Mouse (Mus musculus) common myeloid progenitor, adult 5-6 weeks (primary cell): ENCODE results near the gene Klhdc3. TPM values are rescaled to one million over a fixed set of nuclear protein-coding genes. Genes with fewer than 3 reads are reported as not detected.

Experiments
- ATAC-seq: replicated peaks from 2 replicates; pipeline ENCODE4 v1.8.0; 2016; ENCODE audit warnings: low read depth, mild to moderate bottlenecking, moderate TSS enrichment, inconsistent platforms; ENCODE audit not compliant: poor library complexity, severe bottlenecking
- total RNA-seq: library from RNA; stranded (forward); fragments of 200-1000, 187-1606 nt; gene quantifications from 2 replicates; pipeline ENCODE4 v1.2.3, GENCODE M21; 2017

Gene Klhdc3
- total RNA-seq, 1 experiment from 2014 or later = 37.0 TPM

DNA sequence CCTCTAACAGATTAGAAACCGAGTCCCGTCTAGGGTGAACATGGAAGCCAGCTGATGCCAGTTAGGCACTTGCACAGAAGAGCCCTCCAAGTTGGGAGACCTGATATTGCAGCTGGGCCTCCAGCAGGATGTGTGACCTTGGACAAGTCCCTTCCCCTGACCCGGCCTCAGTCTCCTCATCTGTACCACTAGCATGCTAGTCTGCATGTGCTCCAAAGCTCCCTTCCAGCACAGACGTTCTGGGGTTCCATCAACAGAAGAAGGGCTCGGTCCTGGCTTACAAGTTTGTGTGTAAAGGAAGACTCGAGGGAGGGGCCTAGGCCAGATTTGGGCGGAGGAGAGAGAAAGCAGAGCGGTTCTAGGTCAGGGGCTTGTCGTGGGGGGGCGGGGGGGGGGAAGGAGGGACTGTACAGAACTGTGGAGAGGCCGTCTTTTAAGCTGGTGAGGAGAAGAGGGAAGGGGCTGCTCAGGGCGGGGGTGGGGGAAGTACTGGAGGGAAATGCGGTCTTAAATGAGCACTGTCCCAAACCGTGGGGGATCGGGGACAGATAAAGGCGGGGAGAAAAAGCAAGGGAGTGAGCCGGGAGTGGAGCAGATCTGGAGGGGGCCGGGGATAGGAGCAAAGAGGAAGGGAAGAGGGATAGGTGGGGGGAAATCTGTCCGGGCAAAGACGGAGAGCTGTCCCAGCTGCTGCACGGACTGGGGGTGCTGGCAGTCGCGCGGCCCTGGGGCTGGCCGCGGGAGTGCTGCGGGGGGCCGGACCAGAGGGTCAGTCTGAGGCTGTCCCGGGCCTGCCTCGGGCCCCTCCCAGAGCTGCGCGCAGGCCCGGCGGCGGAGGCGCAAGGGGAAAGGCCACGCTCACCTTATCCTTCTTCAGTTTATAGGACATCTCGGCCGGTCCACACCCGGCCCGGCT lies 23.5 kb upstream of the Klhdc3 start:
- ATAC-seq = no peak

DNA sequence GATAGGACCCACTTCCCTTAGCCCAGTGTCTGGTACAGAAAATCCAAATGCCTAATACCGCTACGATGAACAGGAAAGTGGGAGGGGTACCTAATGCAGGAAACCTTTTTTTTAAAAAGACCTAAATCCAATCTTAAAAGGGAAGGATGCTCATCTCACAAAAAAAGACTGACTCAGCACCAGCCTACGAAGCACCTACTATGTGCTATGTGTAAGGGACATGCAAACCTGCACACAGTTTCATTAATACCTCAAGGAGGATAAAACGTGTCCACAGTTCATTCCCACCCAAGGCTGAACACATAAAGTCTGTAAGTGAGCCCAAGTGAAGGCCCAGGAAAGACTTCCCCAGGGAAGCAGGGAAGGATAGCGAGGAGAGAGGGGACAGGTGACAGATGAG lies 21.8 kb upstream of the Klhdc3 start:
- ATAC-seq = no peak

DNA sequence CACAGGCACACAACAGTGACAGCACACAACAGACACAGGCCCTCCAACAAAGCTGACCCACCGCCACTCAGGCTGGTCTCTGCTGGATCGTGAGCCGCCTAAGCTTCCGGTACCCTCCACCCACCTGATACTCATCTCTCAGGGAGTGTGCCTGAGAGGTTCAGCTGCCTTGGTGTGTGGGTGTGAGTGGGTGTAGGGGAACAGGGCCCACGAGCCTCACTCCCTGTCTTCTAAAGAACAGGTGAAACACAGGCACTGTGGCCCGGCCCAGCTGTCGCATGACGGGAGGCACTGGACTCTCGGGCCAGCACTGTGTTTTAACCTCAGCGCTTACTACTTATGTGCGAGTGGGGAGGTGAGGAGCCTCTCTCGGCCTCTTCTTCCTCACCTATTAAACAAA lies 21.4 kb upstream of the Klhdc3 start:
- no peak for ATAC-seq

DNA sequence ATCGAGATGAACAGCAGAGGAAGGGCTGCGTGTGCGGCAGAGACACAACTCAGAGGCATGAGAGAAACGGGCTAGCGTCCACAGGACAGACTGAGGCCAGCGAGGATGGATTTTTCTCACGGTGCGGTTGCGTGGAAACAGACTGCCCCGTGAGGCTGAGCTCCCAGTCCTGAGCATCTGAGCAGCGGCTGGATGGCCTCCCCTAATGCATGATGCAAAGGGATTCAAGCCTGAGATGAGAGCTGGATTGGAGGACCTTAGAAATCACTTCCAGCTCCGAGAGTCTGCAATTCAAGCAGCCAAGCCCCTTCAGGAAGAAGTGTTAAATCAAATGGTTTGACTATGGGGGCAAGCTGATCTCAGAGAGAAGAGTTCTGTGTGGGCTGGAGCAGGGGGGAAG lies 20.8 kb upstream of the Klhdc3 start:
- no peak for ATAC-seq

DNA sequence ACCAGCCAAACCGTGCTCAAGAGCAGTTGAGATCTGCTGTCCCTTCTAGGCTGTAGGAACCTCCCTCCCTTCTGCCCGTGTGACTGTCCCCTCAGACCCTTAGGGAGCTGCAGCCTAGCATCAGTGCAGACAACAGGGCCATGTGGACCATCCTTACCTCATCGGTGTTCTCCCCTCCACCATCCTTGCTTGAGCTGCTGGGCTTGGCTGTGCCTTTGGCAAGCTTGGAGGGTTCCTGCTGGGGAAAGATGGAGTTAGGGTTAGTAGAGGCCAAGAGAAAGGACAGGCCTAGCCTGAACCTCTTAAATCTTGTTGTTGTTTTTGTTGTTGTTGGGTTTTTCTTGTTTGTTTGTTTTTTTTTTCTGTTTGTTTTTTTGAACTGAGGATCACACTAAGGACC lies 19.2 kb upstream of the Klhdc3 start:
- no peak for ATAC-seq

DNA sequence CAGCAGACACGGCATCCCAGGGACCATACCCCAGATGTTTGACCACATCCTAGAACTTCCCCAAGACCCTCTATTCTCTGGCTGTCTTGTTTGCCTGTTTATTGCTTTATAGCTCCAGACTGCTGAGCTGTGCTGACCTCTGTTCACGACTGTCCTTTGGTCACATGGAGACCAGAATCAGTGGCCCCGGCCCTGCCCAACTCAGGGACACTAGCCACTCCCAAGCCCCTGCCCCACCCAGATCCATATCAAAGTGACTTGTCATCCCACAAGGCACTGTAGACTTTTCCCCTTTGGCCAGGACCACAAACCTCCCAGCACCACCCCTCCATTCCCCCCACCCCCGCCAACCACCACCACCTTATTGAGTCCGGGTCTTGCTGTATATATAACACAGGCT lies 18.5 kb upstream of the Klhdc3 start:
- no peak for ATAC-seq

DNA sequence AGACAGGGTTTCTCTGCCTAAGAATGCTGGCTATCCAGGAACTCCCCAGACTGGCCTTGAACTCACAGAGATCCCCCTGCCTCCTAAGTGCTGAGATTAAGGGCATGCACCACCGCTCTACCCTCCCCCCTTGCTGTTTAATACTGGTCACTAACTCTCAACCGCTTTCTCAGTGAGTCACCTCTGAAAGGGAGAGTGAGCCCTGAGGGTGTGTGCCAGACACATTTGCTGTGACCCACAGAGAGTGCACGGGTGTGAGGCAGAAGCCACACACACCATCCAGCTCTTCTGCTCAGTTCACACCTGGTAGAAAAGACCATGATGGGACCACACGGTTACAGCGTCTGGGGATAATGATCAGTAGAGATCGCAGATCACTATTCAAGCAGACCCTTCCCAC lies 17.8 kb upstream of the Klhdc3 start:
- ATAC-seq = no peak

DNA sequence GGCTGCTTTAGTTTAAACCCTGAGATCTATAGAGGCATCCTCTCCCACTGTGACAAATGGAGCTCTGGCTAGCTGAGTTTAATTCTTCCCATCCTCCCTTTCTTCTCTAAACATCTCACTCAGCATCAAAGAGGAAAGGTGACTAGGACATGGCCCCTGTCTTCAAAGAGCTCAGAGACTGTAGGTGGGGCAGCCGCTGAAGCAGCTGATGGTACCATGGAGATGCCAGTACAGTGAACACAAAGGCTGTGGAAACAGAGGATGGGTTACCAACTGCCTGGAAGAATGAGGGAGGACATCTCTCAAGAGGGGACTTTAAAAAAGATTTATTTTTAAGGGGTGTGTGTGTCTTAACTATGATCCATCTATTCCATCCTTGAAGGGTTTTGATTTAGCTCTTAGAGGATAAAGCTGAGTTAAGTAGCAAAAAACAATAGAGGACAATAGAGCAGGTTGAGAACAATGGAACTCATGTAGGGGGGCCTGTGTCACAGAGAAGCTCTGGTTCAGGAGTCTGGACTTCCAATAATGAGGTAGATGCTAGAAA lies 13.9 kb upstream of the Klhdc3 start:
- ATAC-seq = no peak

DNA sequence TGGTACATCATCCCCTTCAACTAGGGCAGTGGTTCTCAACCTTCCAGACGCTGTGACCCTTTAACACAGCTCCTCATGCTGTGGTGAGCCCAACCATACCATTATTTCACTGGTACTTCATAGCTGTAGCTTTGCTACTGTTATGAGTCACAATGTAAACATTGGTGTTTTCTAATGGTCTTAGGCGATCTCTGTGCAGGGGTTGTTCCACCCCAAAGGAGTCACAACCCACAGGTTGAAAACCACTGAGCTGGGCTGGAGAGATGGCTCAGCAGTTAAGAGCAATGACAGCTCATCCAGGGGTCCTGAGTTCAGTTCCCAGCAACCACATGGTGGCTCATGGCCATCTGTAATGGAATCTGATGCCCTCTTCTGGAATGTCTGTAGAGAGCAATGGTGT lies 10.7 kb upstream of the Klhdc3 start:
- ATAC-seq = no peak

DNA sequence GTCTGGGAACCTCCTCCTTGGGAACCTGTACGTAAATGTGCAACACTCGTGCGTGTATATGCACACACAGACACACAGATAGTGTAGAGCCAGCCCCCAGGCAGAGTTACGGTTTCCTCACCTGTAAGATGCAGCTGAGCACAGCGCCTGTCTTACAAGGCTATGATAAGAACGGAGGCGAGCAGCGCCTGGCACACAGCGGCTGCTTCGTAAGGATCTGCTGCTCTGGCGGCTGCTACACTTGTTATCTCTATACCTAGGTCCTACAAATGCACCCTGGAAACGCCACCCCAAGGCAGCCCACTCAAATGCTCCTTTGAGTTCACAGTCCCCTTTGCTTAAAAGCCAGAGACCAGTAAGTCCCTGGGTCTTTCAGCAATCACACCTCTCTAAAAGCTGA lies 10.0 kb upstream of the Klhdc3 start:
- ATAC-seq = no peak

DNA sequence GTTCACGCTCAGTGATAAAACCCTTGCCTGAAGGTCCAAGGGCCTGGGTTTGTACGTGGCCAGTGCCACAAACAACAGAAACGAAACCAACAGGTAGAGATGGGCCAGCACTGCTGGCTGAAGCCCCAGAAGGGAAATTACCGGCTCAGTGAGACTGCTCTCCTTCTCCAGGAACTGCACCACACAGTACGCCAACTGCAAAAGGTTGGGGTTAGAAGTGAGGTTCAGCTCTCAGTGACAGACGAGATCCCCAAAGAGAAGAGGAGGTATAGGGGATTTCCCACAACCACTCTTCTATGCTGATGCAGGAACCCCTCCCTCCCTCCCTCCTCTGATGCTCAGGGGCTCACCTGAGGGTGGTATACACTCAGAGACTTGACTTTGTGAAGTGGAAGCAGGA lies 5.2 kb upstream of the Klhdc3 start:
- no peak for ATAC-seq

DNA sequence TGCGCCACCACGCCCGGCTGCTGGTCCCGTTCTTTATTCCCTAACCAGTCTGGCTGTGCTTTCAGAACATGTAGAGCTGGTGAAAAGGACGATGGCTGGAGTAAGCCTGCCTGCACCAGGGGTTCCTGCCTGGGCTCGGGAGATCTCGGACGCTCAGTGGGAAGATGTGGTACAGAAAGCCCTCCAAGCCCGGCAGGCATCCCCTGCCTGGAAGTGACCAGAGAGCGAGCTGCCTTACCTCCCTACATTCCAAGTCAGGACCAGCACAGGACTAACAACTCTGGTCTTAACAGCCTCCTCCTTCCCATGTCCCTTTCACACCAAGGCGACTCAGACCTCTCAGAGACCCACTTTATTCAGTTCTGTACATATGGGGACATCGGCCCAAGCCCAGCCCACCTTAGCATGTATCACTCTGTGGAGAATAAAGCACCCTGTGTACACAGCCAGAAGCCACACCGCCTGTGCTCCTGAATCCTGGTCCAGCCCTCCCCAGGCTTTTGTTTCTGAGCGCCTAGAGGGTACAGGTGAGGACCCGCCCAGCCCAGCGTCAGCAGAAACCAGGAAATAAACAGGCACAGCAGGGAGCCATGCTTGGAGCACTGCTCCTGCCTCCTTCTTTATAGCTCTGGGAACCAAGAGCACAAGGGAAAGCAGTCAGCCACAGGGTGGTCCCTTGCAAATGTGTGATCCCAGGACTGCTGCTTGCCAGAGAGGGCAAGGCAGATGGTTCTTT lies 2.1 kb upstream of the Klhdc3 start:
- no peak for ATAC-seq

DNA sequence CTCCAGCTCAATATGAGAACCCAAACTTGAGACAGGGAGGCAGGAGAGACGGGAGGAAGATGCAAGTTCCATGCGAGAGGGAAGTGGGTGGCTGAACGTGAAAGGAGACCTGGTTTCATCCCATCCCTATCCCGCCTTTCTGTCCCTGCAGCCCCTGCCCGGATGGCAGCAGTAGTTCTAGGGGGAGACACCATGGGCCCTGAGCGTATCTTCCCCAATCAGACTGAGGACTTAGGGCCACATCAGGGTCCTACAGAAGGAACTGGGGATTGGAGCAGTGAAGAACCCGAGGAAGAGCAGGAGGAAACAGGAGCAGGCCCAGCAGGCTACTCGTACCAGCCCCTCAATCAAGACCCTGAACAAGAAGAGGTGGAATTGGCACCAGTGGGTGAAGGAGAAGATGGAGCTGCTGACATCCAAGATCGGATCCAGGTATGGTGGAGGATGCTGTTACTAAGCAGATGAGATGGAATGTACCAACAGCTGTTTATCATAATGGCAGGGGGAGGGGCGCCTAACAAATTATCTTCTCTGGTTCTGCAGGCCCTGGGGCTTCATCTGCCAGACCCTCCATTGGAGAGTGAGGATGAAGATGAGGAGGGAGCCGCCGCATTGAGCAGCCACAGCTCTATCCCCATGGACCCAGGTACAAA lies 878 bp upstream of the Klhdc3 start:
- no peak for ATAC-seq

DNA sequence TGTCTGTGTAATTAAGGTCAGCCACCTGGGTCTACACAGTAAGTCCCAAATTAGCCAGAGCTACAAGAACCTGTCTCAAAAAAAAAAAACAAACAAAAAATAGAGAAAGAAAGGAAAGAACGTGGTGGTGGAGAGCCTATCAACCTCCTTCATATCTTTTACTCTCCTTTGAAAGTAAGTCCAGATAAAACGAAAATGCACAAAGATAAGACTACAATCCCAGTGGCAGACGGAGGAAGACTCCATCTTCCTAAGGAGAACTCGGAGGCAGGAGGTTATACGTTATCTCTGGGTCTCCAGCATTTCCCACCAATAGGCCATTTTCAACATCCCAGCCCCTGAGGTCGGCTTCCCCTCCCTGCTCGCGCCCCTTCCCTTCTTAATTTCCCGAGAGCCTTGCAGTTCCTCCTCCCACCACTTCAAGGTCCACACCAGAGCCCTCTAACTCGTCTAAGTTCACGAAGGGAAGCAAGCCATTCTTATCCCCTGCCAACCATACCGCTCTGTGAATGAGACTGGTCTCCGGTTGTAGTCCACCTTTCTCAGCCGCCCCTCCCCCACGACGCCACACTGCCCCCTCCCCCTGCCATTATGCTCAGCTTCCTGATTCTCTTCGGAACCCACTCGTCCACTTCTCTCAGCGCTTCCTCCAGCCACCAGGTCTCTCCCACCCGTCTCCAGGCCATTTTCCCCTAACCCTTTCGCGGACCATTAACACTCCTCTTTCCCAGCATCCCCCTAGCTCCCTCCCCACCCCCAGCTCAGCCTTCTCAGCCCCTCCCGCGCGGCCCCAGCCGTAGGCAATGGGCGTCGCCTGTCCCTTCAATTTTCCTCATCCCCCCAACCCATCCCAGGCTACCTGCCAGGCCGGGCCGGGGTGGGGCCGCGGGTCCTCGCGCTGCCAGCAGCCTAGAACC lies 613 bp downstream of the Klhdc3 start:
- peak; percentile 42 for ATAC-seq

DNA sequence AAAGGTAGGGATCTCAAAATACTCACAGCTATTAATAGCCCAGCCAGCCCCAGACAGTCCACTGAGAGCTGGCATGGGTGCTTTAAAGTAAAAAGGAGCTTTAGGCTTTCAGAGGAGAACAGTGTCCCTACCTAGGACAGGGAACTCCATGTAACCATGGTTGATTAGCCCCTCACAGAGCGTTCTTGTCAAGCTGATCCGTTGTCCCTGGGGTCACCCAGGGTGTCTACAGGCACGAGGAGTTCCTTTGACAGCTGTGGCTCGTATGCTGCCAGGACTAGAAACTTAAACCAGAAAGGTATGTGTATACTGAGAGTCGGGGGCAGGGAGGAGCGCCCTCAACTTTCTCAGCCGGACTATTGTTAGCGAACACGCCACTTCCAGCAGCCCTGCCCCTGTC lies 1.8 kb downstream of the Klhdc3 start:
- ATAC-seq = no peak

DNA sequence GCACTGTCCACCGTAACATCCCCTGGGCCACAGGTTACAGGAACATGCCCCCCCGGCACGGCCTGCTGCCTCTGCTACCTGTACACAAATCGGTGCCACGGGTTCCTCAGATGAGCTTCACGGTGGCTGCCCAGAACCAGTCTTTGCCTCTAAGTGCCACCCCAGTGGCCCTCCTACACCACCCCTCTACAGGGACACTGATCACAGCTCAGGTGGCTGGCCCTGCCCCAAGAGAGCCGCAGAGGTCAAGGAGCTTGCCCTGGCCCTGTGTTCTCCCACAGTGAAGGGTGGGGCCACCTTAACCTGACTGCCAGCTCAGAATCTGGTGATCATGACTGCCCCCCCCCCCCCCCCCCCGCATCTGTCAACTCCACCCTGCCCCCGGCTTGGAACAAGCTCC lies 2.3 kb downstream of the Klhdc3 start, which contains the start of gene Mea1:
Gene Mea1, plus strand, starts transcription at position 378 of the 400 bp plus-strand sequence.
- ATAC-seq = no peak

DNA sequence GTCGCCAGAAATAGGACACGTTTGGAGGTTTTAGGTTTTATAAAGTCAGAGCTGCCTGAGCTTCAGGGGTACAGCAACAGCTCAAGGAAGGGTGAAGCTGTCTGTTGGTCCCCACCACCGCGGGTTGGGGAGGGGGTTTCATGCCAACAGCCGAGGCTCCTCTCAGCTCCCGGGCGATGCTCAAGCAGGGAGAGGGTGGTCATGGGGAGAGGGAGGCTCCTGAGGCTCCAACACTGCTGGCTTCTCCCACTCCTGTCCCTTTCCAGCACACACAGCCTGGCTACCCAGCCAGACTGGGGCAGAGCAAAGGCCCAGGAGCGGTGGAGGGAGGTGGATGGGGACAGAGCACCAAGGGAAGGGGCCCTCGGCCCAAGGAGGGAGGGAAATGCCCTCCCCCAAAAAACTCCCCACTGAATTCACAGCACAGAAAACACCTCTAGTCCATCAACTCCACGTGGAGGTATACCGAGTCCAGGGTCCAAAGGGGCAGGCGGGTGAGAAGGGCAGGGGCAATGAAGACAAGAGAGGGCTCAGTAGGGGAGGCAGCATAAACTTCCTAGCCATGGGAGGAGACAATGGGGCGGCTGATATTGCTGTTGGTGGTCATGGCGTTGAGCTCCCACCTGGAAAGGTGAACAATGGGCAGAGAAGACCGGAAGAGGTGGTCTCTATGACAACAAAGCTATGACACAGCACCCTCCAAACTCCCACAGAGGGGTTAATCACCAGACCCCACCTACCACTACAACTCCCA lies 6.0 kb downstream of the Klhdc3 start:
- no peak for ATAC-seq

DNA sequence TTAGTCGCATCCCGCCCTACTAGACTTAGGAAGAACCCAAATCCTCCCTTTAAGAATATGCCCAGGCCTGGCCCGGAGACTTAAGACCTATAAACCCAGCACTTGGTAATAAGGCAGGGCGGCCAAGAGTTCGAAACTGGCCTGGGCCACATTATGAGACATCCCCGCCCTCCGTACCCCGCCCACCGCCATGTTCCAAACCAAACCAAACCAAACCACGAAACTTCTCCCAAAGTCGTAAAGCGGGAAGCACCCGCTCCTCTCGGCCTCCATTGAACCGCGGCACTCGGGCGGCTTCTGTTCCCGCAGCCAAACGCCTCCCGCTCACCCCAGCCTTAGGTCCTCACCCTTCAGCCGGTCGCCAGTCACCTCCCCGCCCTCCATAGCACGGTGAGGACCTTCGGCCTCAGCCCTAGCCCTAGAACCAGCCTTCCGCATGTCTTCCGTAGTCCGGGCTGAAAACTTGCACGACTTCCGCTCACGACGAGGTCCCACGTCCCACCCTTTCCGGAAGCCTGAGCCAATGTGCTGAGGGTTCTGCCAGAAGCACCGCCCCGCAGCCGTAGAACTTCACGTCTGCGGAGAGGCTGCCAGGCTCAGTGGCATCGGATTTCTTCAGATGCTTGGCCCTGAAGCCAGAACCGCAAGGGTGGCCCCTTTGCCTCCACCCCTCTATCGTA lies 6.7 kb downstream of the Klhdc3 start, which contains the start of gene Rrp36:
Gene Rrp36, minus strand, starts transcription at position 503 of the 680 bp plus-strand sequence.
- peak; percentile 97 for ATAC-seq
